Mouse (Mus musculus) ES-Bruce4 (cell line): ENCODE measurements around the gene Avp. TPM values are rescaled to one million over a fixed set of nuclear protein-coding genes. Genes with fewer than 3 reads are reported as not detected.
"Not testable (repeated sequence)": the region's sequence is repeated elsewhere in the genome, so short reads cannot be mapped to it uniquely, and the experiment has no call there.

ENCODE experiments used
- H3K27ac ChIP-seq: 2 replicates; pipeline ENCODE4 v1.5.1; 2012; ENCODE audit warnings: low read length, inconsistent platforms; ENCODE audit not compliant: insufficient read depth
- H3K27me3 ChIP-seq: 2 replicates; pipeline ENCODE4 v1.6.1; 2012; ENCODE audit warnings: mild to moderate bottlenecking, low read length, inconsistent platforms; ENCODE audit not compliant: control insufficient read depth, poor library complexity, insufficient read depth, severe bottlenecking
- H3K36me3 ChIP-seq: 2 replicates; pipeline ENCODE4 v1.6.1; 2012; ENCODE audit warnings: inconsistent platforms, mild to moderate bottlenecking, low read length, moderate library complexity; ENCODE audit not compliant: control insufficient read depth, poor library complexity, insufficient read depth, severe bottlenecking
- H3K4me1 ChIP-seq: one replicate; pipeline ENCODE4 v1.8.1; 2011; ENCODE audit warnings: low read length; ENCODE audit not compliant: control insufficient read depth, insufficient read depth
- H3K4me3 ChIP-seq: 2 replicates; pipeline ENCODE4 v1.5.1; 2011; ENCODE audit warnings: low read depth, mild to moderate bottlenecking, low read length
- H3K9ac ChIP-seq: 2 replicates; pipeline ENCODE4 v1.6.1; 2012; ENCODE audit warnings: low read depth, mild to moderate bottlenecking, inconsistent platforms; ENCODE audit not compliant: poor library complexity, severe bottlenecking
- H3K9me3 ChIP-seq: replicated peaks from 2 replicates; pipeline ENCODE4 v1.6.1; 2012; ENCODE audit warnings: mild to moderate bottlenecking, low read length, inconsistent platforms; ENCODE audit not compliant: control insufficient read depth, poor library complexity, insufficient read depth, severe bottlenecking
- CTCF ChIP-seq: IDR thresholded peaks from one replicate; pipeline ENCODE4 v1.8.1; 2011; ENCODE audit warnings: low read depth, low read length
- EP300 ChIP-seq: IDR thresholded peaks from 2 replicates; pipeline ENCODE4 v1.6.1; 2011; ENCODE audit warnings: low read depth, low read length; ENCODE audit not compliant: insufficient read depth
- POLR2A ChIP-seq: IDR thresholded peaks from one replicate; pipeline ENCODE4 v1.8.1; 2011; ENCODE audit warnings: low read length; ENCODE audit not compliant: insufficient read depth
- polyA plus RNA-seq: library from polyadenylated mRNA; stranded (reverse); fragments of >200 nt; gene quantifications from 2 replicates; pipeline ENCODE4 v1.2.4, GENCODE M21; 2011; ENCODE audit warnings: low read depth; ENCODE audit not compliant: missing spikeins, insufficient read depth, insufficient read length

Gene Avp
- polyA plus RNA-seq, 1 experiment, result not detected

DNA sequence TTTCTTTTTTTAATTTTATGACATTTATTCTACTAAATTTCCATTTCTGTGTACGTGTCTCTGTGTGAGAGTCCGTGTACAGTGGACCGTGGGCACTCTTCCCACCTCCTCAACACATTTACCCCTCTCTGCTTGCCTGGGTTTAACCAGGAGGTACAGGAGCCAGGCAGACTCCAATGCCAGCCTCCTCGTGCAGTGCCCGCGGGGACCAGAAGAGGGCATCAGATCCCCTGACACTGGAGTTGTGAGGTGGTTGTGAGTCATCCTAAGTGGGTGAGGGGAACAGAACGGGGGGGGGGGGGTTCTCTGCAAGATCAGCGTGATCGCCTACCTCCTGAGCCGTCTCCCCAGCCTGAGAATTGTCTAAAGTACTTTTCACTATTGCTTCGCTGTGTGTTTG is 4.2 kb downstream of the Avp start:
- H3K36me3 ChIP-seq, result no peaks in the 10 kb centered on the region
- no peaks in the 10 kb centered on the region for H3K9me3 ChIP-seq
- H3K9ac ChIP-seq, result no peak overlapping the region
- no peak for TF ChIP-seq EP300
- TF ChIP-seq CTCF, result peak; percentile 71
- no peak for TF ChIP-seq POLR2A
- no peaks in the 10 kb centered on the region for H3K4me1 ChIP-seq
- peaks cover 3% of the 10 kb centered on the region; the same call in 1 of the 2 replicates for H3K27me3 ChIP-seq
- no peak overlapping the region for H3K27ac ChIP-seq
- no peak overlapping the region for H3K4me3 ChIP-seq

- no peak for TF ChIP-seq EP300
- TF ChIP-seq CTCF, result no peak
- TF ChIP-seq POLR2A, result no peak
- no peak overlapping the region for H3K27ac ChIP-seq
- H3K9ac ChIP-seq, result no peak overlapping the region
- H3K36me3 ChIP-seq, result no peaks in the 10 kb centered on the region
- no peaks in the 10 kb centered on the region for H3K9me3 ChIP-seq
- no peaks in the 10 kb centered on the region for H3K4me1 ChIP-seq
- peaks cover 3% of the 10 kb centered on the region; the same call in 1 of the 2 replicates for H3K27me3 ChIP-seq
- no peak overlapping the region for H3K4me3 ChIP-seq
Measured at GRCm38 (mm10) chr2:130577632-130578031, 4.7 kb downstream of the Avp start.

- Histone ChIP-seq H3K4me3 (no peak overlapping the region), H3K4me1 (no peaks in the 10 kb centered on the region), H3K9ac (peak overlapping the region; percentile 48; the same call in 1 of the 2 replicates), H3K9me3 (no peaks in the 10 kb centered on the region), H3K36me3 (no peaks in the 10 kb centered on the region), H3K27me3 (peaks cover 3% of the 10 kb centered on the region; the same call in 1 of the 2 replicates), H3K27ac (no peak overlapping the region)
- TF ChIP-seq EP300 (no peak), POLR2A (no peak), CTCF (no peak)
Measured at GRCm38 (mm10) chr2:130577021-130577420, 5.3 kb downstream of the Avp start.

DNA sequence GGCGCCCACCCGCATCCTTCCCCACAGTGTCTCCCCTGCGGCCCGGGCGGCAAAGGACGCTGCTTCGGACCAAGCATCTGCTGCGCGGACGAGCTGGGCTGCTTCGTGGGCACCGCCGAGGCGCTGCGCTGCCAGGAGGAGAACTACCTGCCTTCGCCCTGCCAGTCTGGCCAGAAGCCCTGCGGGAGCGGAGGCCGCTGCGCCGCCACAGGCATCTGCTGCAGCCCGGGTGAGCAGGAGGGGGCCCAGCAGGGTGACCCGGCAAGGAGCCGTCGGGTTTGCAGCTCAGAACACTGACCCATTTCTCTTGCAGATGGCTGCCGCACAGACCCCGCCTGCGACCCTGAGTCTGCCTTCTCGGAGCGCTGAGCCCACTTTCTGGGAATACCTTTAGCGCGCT is 5.8 kb downstream of the Avp start:
- not testable (repeated sequence) for H3K27ac ChIP-seq, H3K36me3 ChIP-seq, H3K9me3 ChIP-seq, H3K27me3 ChIP-seq, H3K4me1 ChIP-seq
- H3K4me3 ChIP-seq, result peak overlapping the region; percentile 59
- peak overlapping the region; percentile 48; the same call in 1 of the 2 replicates for H3K9ac ChIP-seq

GRCm38 (mm10) chr2:130575873-130576272 is 6.5 kb downstream of the Avp start, which contains the start of gene Oxt:
Oxt (plus strand) TSS chr2:130576173.
- Histone ChIP-seq H3K9me3 (no peaks in the 10 kb centered on the region), H3K36me3 (no peaks in the 10 kb centered on the region), H3K4me3 (peak within 1 kb of the TSS; percentile 59), H3K27me3 (peaks cover 3% of the 10 kb centered on the region; the same call in 1 of the 2 replicates), H3K27ac (no peak within 1 kb of the TSS), H3K4me1 (no peaks in the 10 kb centered on the region), H3K9ac (peak within 1 kb of the TSS; percentile 48; the same call in 1 of the 2 replicates)
- TF ChIP-seq POLR2A (no peak), CTCF (no peak), EP300 (no peak)

DNA sequence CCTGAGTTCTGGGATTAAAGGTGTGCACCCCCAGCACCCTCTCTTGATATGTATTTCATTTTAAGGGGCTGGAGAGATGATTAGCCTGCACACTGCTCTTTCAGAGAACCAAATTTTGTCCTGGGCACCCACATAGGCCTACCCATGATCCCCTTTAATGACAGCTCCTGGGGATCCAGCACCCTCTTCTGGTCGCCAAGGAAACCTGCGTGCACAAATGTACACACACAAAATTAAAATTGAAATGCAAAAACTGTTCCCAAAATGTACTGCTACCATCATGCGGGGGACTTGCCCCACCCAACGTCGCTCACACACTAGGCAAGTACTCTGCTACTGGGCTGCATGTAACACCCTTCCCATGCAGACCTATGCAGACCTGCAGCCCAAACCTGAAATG is 7.4 kb downstream of the Avp start:
- H3K9me3 ChIP-seq, result no peaks in the 10 kb centered on the region
- H3K4me1 ChIP-seq, result no peaks in the 10 kb centered on the region
- H3K36me3 ChIP-seq, result no peaks in the 10 kb centered on the region
- H3K27me3 ChIP-seq, result no peaks in the 10 kb centered on the region
- TF ChIP-seq CTCF, result peak; percentile 34
- no peak for TF ChIP-seq EP300
- no peak overlapping the region for H3K27ac ChIP-seq
- no peak overlapping the region for H3K9ac ChIP-seq
- H3K4me3 ChIP-seq, result no peak overlapping the region
